Mouse (Mus musculus) hindbrain, embryonic 16.5 days (tissue): Measurements from ENCODE around the gene Cspg5. TPM values are rescaled to one million over a fixed set of nuclear protein-coding genes. Genes with fewer than 3 reads are reported as not detected.
A peak's percentile ranks its signal among the peaks of the same experiment; 100 is the strongest.

Experiments
- ATAC-seq: fragments of 200-750 bp; cut with Nextera tagmentation; 2 replicates; pipeline ENCODE4 v1.8.0; 2017; ENCODE audit warnings: moderate TSS enrichment, moderate library complexity
- H3K27ac ChIP-seq: fragments of 300-500 bp; sonication (generic); 2 replicates; pipeline ENCODE4 v1.5.1; 2014; ENCODE audit warnings: low read depth, mild to moderate bottlenecking, control low read depth, low read length, moderate library complexity
- H3K27me3 ChIP-seq: fragments of 300-500 bp; sonication (generic); replicated peaks from 2 replicates; pipeline ENCODE4 v1.6.1; 2014; ENCODE audit warnings: low read length; ENCODE audit not compliant: control insufficient read depth, insufficient read depth
- H3K36me3 ChIP-seq: fragments of 300-500 bp; sonication (generic); 2 replicates; pipeline ENCODE4 v1.6.1; 2014; ENCODE audit warnings: mild to moderate bottlenecking, low read length, moderate library complexity, mixed read lengths; ENCODE audit not compliant: control insufficient read depth, insufficient read depth
- H3K4me1 ChIP-seq: fragments of 300-500 bp; sonication (generic); 2 replicates; pipeline ENCODE4 v1.6.1; 2014; ENCODE audit warnings: low read depth, low read length; ENCODE audit not compliant: control insufficient read depth, insufficient read depth
- H3K4me2 ChIP-seq: fragments of 300-500 bp; sonication (generic); 2 replicates; pipeline ENCODE4 v1.6.1; 2014; ENCODE audit warnings: mild to moderate bottlenecking, low read length, control low read depth, moderate library complexity
- H3K4me3 ChIP-seq: fragments of 300-500 bp; sonication (generic); 2 replicates; pipeline ENCODE4 v1.5.1; 2014; ENCODE audit warnings: mild to moderate bottlenecking, low read length, control low read depth, moderate library complexity
- H3K9ac ChIP-seq: fragments of 300-500 bp; sonication (generic); 2 replicates; pipeline ENCODE4 v1.6.1; 2014; ENCODE audit warnings: low read depth, mild to moderate bottlenecking, control low read depth, low read length, moderate library complexity
- H3K9me3 ChIP-seq: fragments of 300-500 bp; sonication (generic); 2 replicates; pipeline ENCODE4 v1.6.1; 2014; ENCODE audit warnings: mild to moderate bottlenecking, low read length, moderate library complexity; ENCODE audit not compliant: control insufficient read depth
- WGBS: fragments of 180-500 bp; shearing (Covaris S2); extraction: QIAGEN DNeasy Blood & Tissue Kit; methylation state at CpG from one replicate; pipeline ENCODE4 v1.1.7; 2014; 5-methylcytosine and 5-hydroxymethylcytosine counted together
- microRNA-seq: library from miRNA; unstranded; fragments of <30 nt; microRNA quantifications from one replicate; pipeline ENCODE4, GENCODE M21; 2017
- polyA plus RNA-seq: library from polyadenylated mRNA; unstranded; fragments of >200 nt; fragmentation: Nextera tagmentation; extraction: Ambion mirVana; gene quantifications from 2 replicates; pipeline ENCODE4 v1.2.1, GENCODE M21; 2015

Cspg5 gene
- polyA plus RNA-seq, 1 experiment from 2014 or later: 212 TPM

- no peak overlapping the region; the same call in 1 of the 2 replicates for H3K27ac ChIP-seq
- H3K4me3 ChIP-seq: no peak overlapping the region
- WGBS: 3% methylated on average over 5 of the region's 5 CpGs
- H3K36me3 ChIP-seq: no peaks in the 10 kb centered on the region
- peak; percentile 75 for ATAC-seq
- no peak overlapping the region for H3K4me2 ChIP-seq
- H3K9me3 ChIP-seq: no peaks in the 10 kb centered on the region
- no peak overlapping the region for H3K9ac ChIP-seq
- no peaks in the 10 kb centered on the region for H3K4me1 ChIP-seq
- H3K27me3 ChIP-seq: no peaks in the 10 kb centered on the region
These were observed 53.5 kb downstream of the Cspg5 start for GRCm38 (mm10) chr9:110296867-110297627.

- 3% methylated on average over 4 of the region's 4 CpGs for WGBS
- Histone ChIP-seq H3K4me2 (peak overlapping the region; percentile 88), H3K27ac (peak overlapping the region; percentile 96), H3K4me3 (peak overlapping the region; percentile 62), H3K4me1 (peaks cover 8% of the 10 kb centered on the region), H3K9ac (peak overlapping the region; percentile 67), H3K27me3 (no peaks in the 10 kb centered on the region), H3K9me3 (no peaks in the 10 kb centered on the region), H3K36me3 (no peaks in the 10 kb centered on the region)
- ATAC-seq: peak; percentile 28; the same call in 1 of the 2 replicates
These were observed 60.9 kb downstream of the Cspg5 start for GRCm38 (mm10) chr9:110304516-110304915.

GRCm38 (mm10) chr9:110304969-110305651 is 61.5 kb downstream of the Cspg5 start, which contains the start of gene Elp6:
TSS of gene Elp6 (plus strand) at chr9:110305173.
- Histone ChIP-seq H3K27me3 (no peaks in the 10 kb centered on the region), H3K9me3 (no peaks in the 10 kb centered on the region), H3K9ac (peak within 1 kb of the TSS; percentile 67), H3K4me2 (peak within 1 kb of the TSS; percentile 88), H3K27ac (peak within 1 kb of the TSS; percentile 96), H3K36me3 (no peaks in the 10 kb centered on the region), H3K4me1 (peaks cover 8% of the 10 kb centered on the region), H3K4me3 (peak within 1 kb of the TSS; percentile 62)
- peak; percentile 99 for ATAC-seq
- WGBS: under 1% methylated on average over 42 of the region's 46 CpGs

GRCm38 (mm10) chr9:110306371-110306770 is 62.8 kb downstream of the Cspg5 start:
- peaks cover 2% of the 10 kb centered on the region; the same call in 1 of the 2 replicates for H3K36me3 ChIP-seq
- no peaks in the 10 kb centered on the region for H3K27me3 ChIP-seq
- no peaks in the 10 kb centered on the region for H3K9me3 ChIP-seq
- no peak for ATAC-seq
- H3K9ac ChIP-seq: 0 out of 2 replicates have a peak overlapping the region, but pooled peaks have one; percentile 22
- H3K4me3 ChIP-seq: no peak overlapping the region
- H3K4me1 ChIP-seq: peaks cover 8% of the 10 kb centered on the region
- H3K4me2 ChIP-seq: no peak overlapping the region
- no peak overlapping the region for H3K27ac ChIP-seq
- 94% methylated on average over 5 of the region's 5 CpGs for WGBS

Small RNA genes within 50 kb of the gene (microRNA-seq; reads per million reads assigned to microRNA genes)
- gene Mir6236: 54.6 reads per million, percentile 42 among the genes with 10 or more reads in this experiment

Other genes with a start within 250 kb of the Cspg5 start
- gene Smarcc1, start 126.1 kb upstream of the Cspg5 start, polyA plus RNA-seq: 69.3 and 77.6 TPM in 2 replicates
- gene Dhx30, start 126.0 kb upstream of the Cspg5 start, polyA plus RNA-seq: 154 and 170 TPM in 2 replicates
- 39.0 and 40.2 TPM in 2 replicates for gene Elp6, start 61.4 kb downstream of the Cspg5 start, polyA plus RNA-seq
- gene Scap, start 89.5 kb downstream of the Cspg5 start, polyA plus RNA-seq: 57.8 and 59.0 TPM in 2 replicates
- gene Ptpn23, start 164.4 kb downstream of the Cspg5 start, polyA plus RNA-seq: 19.2 and 24.5 TPM in 2 replicates
- gene Ngp, start 176.0 kb downstream of the Cspg5 start, polyA plus RNA-seq: 1.3 and 1.9 TPM in 2 replicates
- 27.4 and 30.7 TPM in 2 replicates for gene Klhl18, start 232.9 kb downstream of the Cspg5 start, polyA plus RNA-seq
- gene Kif9, start 233.2 kb downstream of the Cspg5 start, polyA plus RNA-seq: 6.1 and 6.8 TPM in 2 replicates